Mouse (Mus musculus) urinary bladder, adult 18-20 months (tissue): ENCODE results near the gene Cldn22.
A peak's percentile ranks its signal among the peaks of the same experiment; 100 is the strongest.
"Not testable (repeated sequence)": the region's sequence is repeated elsewhere in the genome, so short reads cannot be mapped to it uniquely, and the experiment has no call there.

Experiments
- DNase-seq, 2 experiments: peaks; one replicate each; pipeline ENCODE4 v3.0.0; 2022; ENCODE audit warnings: low spot score in 2 of 2, mixed read lengths in 2 of 2

Cldn22 gene

GRCm38 (mm10) chr8:47824182-47824581 is at the start of gene Cldn22:
TSS of gene Cldn22 (plus strand) at chr8:47824482.
- no peak for DNase-seq

- no peak for DNase-seq
Observed at GRCm38 (mm10) chr8:47777415-47777814, 46.9 kb upstream of the Cldn22 start.

DNA sequence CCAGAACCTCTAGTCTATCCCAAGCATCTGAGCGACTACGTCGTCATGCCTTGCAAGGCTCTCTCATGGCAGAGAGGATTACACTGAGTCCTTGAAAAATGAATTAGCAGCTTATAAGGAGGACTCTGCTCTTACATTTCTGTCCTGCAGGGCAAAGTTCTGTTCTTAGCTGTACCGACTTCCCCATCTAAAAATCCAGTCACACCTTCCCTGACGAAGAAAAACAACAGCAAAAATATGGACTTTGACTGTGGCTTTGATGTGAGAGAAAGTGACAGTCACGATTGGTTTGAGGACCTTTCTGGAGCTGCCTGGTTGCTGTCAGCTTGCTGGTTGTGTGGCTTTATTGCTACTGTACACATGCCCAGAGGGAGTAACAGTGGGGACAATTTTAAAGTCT is 44.7 kb upstream of the Cldn22 start:
- no peak for DNase-seq

GRCm38 (mm10) chr8:47781881-47782280 is 42.4 kb upstream of the Cldn22 start:
- DNase-seq = no peak

DNA sequence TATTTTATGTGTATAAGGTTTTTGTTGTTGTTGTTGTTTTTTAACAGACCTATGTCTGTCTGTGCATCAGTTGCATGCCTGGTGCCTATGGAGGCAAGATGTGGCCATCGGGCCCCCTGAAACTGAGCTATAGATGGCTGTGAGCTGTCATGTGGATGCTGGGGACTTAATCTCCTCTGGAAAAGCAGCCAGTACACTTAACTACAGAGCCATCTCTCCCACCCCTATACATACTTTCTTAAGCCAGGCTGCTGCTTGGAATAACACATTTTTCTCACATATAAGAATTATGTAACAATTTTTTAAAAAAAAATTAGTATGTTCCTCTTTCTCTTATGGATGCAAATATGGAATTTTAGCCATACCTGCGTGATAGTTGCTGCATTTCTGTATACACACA is 40.7 kb upstream of the Cldn22 start:
- DNase-seq = no peak

DNA sequence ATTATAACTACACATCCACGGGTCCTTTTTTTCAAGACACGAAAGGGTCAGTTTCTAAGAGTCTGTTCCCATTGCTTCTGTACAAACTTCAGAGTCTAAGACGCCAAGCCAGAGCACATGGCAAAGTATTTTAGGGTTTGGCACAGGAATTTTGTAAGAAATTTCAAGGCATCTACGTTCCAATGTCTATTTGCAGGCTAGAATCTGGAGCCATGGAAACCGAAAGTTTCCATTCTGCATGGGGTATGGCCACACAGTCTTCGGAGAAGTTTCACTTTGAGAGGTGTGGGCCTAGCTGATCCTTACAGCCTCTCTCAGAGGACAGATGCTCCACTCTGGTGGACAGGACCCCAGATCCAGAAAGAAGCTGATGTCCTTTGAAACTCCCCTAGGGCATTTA is 40.3 kb upstream of the Cldn22 start:
- no peak for DNase-seq

GRCm38 (mm10) chr8:47784436-47784835 is 39.8 kb upstream of the Cldn22 start:
- peak in 1 of 2 experiments; percentile 9 for DNase-seq

GRCm38 (mm10) chr8:47786323-47786722 is 38.0 kb upstream of the Cldn22 start:
- DNase-seq = no peak

- peak in 1 of 2 experiments; percentile 5 for DNase-seq
Observed at GRCm38 (mm10) chr8:47787705-47788104, 36.6 kb upstream of the Cldn22 start.

- no peak for DNase-seq
Observed at GRCm38 (mm10) chr8:47791986-47792385, 32.3 kb upstream of the Cldn22 start.

- DNase-seq = no peak
Observed at GRCm38 (mm10) chr8:47799438-47799837, 24.8 kb upstream of the Cldn22 start.

DNA sequence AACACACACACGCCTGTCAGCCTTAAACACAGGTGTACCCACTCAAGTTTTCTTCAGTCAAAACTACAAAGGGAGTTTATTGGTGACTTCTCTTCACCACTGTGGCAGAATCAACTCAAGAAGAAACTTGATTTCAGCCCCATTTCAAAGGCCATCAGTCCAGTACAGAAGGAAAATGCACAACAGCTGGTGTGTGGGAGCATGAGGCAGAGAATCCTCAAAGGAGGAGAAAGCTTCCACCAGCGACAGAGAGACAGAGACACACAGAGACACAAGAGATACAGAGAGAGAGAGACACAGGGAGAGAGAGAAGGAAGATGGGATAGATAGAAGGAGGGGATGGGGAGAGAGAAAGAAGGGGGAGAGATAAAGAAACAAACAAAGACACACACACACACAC is 21.9 kb upstream of the Cldn22 start:
- no peak for DNase-seq

- DNase-seq = no peak
Observed at GRCm38 (mm10) chr8:47804262-47804661, 20.0 kb upstream of the Cldn22 start.

- no peak for DNase-seq
Observed at GRCm38 (mm10) chr8:47809970-47810665, 14.2 kb upstream of the Cldn22 start.

GRCm38 (mm10) chr8:47810666-47811015 is 13.6 kb upstream of the Cldn22 start:
- no peak for DNase-seq

DNA sequence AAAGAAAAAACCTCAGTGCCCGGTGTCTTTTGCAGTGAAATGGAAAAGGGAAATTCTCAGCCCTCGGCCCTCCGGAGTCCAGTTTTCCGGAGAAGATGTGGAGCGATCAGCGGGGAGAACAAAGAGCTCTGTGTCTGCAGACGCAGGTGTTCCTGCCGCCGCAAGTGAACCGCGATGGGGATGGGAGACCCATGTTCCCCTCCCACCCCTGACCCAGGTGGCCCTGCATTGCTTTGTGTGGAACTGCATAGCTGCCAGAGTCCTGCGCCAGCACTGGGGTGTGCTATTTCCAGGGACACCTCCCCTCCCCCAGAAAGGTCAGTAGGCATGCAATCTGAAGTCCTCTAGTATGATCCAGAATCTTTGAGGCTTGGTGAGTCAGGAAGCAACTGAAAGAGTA is 13.1 kb upstream of the Cldn22 start:
- DNase-seq = no peak

- no peak for DNase-seq
Observed at GRCm38 (mm10) chr8:47819034-47819433, 5.2 kb upstream of the Cldn22 start.

GRCm38 (mm10) chr8:47820914-47821772 is 3.1 kb upstream of the Cldn22 start:
- no peak for DNase-seq

- no peak for DNase-seq
Observed at GRCm38 (mm10) chr8:47821843-47822242, 2.4 kb upstream of the Cldn22 start, which contains the start of gene Cldn24. TSS of gene Cldn24 (plus strand) at chr8:47822143.

DNA sequence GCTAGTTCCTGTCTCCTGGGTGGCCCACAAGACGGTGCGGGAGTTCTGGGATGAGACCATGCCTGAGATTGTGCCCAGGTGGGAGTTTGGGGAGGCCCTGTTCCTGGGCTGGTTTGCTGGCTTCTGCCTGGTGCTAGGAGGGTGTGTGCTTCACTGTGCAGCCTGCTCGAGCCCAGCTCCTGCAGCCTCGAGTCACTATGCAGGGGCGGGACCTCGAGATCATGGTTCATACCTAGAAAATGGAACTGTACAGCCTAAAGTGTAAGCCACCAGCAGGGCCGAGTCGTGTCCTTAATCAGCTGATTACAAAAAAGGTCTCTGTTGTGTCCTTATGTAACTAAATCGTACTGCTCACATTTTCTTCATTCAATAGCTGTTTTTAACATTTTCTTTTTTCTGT is 1.7 kb upstream of the Cldn22 start:
- DNase-seq = not testable (repeated sequence)

GRCm38 (mm10) chr8:47823777-47824176 is 505 bp upstream of the Cldn22 start:
- no peak for DNase-seq

- DNase-seq = no peak
Observed at GRCm38 (mm10) chr8:47825596-47825995, 1.3 kb downstream of the Cldn22 start.

DNA sequence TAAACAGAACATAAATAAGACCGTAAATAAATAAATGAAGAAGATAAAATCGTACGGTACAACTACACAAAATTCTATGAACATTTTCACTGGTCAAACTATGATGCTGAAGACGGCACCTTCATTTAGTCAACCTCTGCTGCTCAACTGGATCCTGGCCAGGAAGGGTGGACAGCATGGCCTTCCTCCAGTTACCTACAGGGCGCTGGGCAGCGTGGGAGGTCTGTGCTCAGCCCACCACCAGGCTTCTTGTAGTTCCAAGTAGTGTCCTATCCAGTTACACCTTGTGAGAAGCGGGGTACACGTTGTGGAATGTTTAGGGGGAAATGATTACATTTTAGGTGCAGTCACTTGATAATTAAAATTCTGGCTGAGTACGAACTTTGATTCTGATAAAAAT is 2.6 kb downstream of the Cldn22 start:
- DNase-seq = no peak
